Mouse (Mus musculus) cerebellum, adult (tissue): ENCODE data around the gene Sly.
"Not testable (repeated sequence)": the region's sequence is repeated elsewhere in the genome, so short reads cannot be mapped to it uniquely, and the experiment has no call there.

ENCODE experiments used
- ATAC-seq: cut with Nextera tagmentation; 2 replicates; pipeline ENCODE4 v1.9.2; 2017; ENCODE audit warnings: mild to moderate bottlenecking, moderate library complexity, mixed read lengths; ENCODE audit not compliant: insufficient number of reproducible peaks, low FRiP score, low TSS enrichment

Gene Sly

GRCm38 (mm10) chrY:57186888-57187287 is at the start of gene Sly:
Gene Sly (plus strand): TSS chrY:57187188.
- ATAC-seq = not testable (repeated sequence)
